Mouse (Mus musculus): ENCODE data around the gene Olfr824. TPM values are rescaled to one million over a fixed set of nuclear protein-coding genes. Genes with fewer than 3 reads are reported as not detected.
A peak's percentile ranks its signal among the peaks of the same experiment; 100 is the strongest.
"Not testable (repeated sequence)": the region's sequence is repeated elsewhere in the genome, so short reads cannot be mapped to it uniquely, and the experiment has no call there.

The Olfr824 gene
- not detected for total RNA-seq (2021)
- long read RNA-seq, experiment 1: 0 reads
- long read RNA-seq, experiment 2: 0 reads

- DNase-seq (ENCODE audit: low spot score in 2 of 2): not testable (repeated sequence)
Measured at GRCm38 (mm10) chr10:130129900-130130299, at the start of gene Olfr824. Gene Olfr824 (minus strand): TSS chr10:130130000.

GRCm38 (mm10) chr10:130166666-130167065 lies 36.9 kb upstream of the Olfr824 start, which contains the start of gene Olfr825:
Gene Olfr825 (minus strand): TSS chr10:130166766.
- DNase-seq (ENCODE audit: low spot score in 2 of 2): no peak

GRCm38 (mm10) chr10:130165196-130165595 lies 35.4 kb upstream of the Olfr824 start:
- no peak for DNase-seq (ENCODE audit: low spot score in 2 of 2)

- DNase-seq (ENCODE audit: low spot score in 2 of 2): no peak
Measured at GRCm38 (mm10) chr10:130144121-130144520, 14.3 kb upstream of the Olfr824 start.

- DNase-seq (ENCODE audit: low spot score in 2 of 2): peak in 1 of 2 experiments; percentile 18
Measured at GRCm38 (mm10) chr10:130142481-130142880, 12.7 kb upstream of the Olfr824 start.

GRCm38 (mm10) chr10:130134811-130135210 lies 5.0 kb upstream of the Olfr824 start:
- no peak for DNase-seq (ENCODE audit: low spot score in 2 of 2)

GRCm38 (mm10) chr10:130116045-130116444 lies 13.8 kb downstream of the Olfr824 start:
- not testable (repeated sequence) for DNase-seq (ENCODE audit: low spot score in 2 of 2)

GRCm38 (mm10) chr10:130115283-130115682 lies 14.5 kb downstream of the Olfr824 start, which contains the start of gene Olfr823:
Gene Olfr823 (minus strand): TSS chr10:130115383.
- not testable (repeated sequence) for DNase-seq (ENCODE audit: low spot score in 2 of 2)

GRCm38 (mm10) chr10:130096104-130096503 lies 33.7 kb downstream of the Olfr824 start:
- DNase-seq (ENCODE audit: low spot score in 2 of 2): no peak

GRCm38 (mm10) chr10:130092838-130093440 lies 36.9 kb downstream of the Olfr824 start:
- peak; percentile 37 to 51 for DNase-seq (ENCODE audit: low spot score in 2 of 2)

Other genes with a start within 250 kb of the Olfr824 start
- gene Olfr815, start 224.1 kb downstream of the Olfr824 start, total RNA-seq (2021): not detected
- not detected for gene Olfr816, start 214.4 kb downstream of the Olfr824 start, total RNA-seq (2021)
- gene Olfr818, start 180.9 kb downstream of the Olfr824 start, total RNA-seq (2021): not detected
- not detected for gene Olfr819, start 162.7 kb downstream of the Olfr824 start, total RNA-seq (2021)
- not detected for gene Olfr247, start 153.9 kb downstream of the Olfr824 start, total RNA-seq (2021)
- gene Gm10310, start 144.9 kb downstream of the Olfr824 start, total RNA-seq (2021): not detected
- not detected for gene Olfr820, start 117.4 kb downstream of the Olfr824 start, total RNA-seq (2021)
- gene Olfr821, start 99.7 kb downstream of the Olfr824 start, total RNA-seq (2021): not detected
- gene Olfr822, start 58.8 kb downstream of the Olfr824 start, total RNA-seq (2021): not detected
- not detected for gene Olfr823, start 14.6 kb downstream of the Olfr824 start, total RNA-seq (2021)
- not detected for gene Olfr825, start 36.8 kb upstream of the Olfr824 start, total RNA-seq (2021)
- gene Olfr826, start 54.2 kb upstream of the Olfr824 start, total RNA-seq (2021): not detected
- not detected for gene Olfr827, start 84.4 kb upstream of the Olfr824 start, total RNA-seq (2021)
- 1 to 10 TPM in 1 of 2 experiments, under 1 TPM in 1; 0.33 to 1.7 TPM for gene Neurod4, start 150.2 kb upstream of the Olfr824 start, total RNA-seq (2021)
- under 1 TPM; 0.66 to 0.77 TPM for gene Tespa1, start 192.9 kb upstream of the Olfr824 start, total RNA-seq (2021)

All from adrenal gland, adult 18-20 months (tissue).